Mouse (Mus musculus) hindbrain, embryonic 13.5 days (tissue): Measurements from ENCODE around the gene Skp2. TPM values are rescaled to one million over a fixed set of nuclear protein-coding genes. Genes with fewer than 3 reads are reported as not detected.

Source experiments
- ATAC-seq: fragments of 200-750 bp; cut with Nextera tagmentation; 2 replicates; pipeline ENCODE4 v1.8.0; 2017; ENCODE audit warnings: moderate TSS enrichment; ENCODE audit not compliant: low FRiP score
- H3K27ac ChIP-seq: fragments of 300-500 bp; sonication (generic); 2 replicates; pipeline ENCODE4 v1.5.1; 2015; ENCODE audit warnings: inconsistent platforms, mild to moderate bottlenecking, moderate library complexity
- H3K27me3 ChIP-seq: fragments of 300-500 bp; sonication (generic); 2 replicates; pipeline ENCODE4 v1.6.1; 2015; ENCODE audit warnings: mild to moderate bottlenecking, inconsistent platforms
- H3K36me3 ChIP-seq: fragments of 300-500 bp; sonication (generic); 2 replicates; pipeline ENCODE4 v1.6.1; 2015; ENCODE audit warnings: mild to moderate bottlenecking, inconsistent platforms
- H3K4me1 ChIP-seq: fragments of 300-500 bp; sonication (generic); replicated peaks from 2 replicates; pipeline ENCODE4 v1.6.1; 2015; ENCODE audit warnings: inconsistent platforms
- H3K4me2 ChIP-seq: fragments of 300-500 bp; sonication (generic); 2 replicates; pipeline ENCODE4 v1.6.1; 2015; ENCODE audit warnings: inconsistent platforms, mild to moderate bottlenecking, moderate library complexity
- H3K4me3 ChIP-seq: fragments of 300-500 bp; sonication (generic); 2 replicates; pipeline ENCODE4 v1.5.1; 2015; ENCODE audit warnings: mild to moderate bottlenecking, inconsistent platforms
- H3K9ac ChIP-seq: fragments of 300-500 bp; sonication (generic); 2 replicates; pipeline ENCODE4 v1.6.1; 2015; ENCODE audit warnings: mild to moderate bottlenecking, inconsistent platforms
- H3K9me3 ChIP-seq: fragments of 300-500 bp; sonication (generic); 2 replicates; pipeline ENCODE4 v1.6.1; 2016; ENCODE audit warnings: inconsistent platforms
- WGBS: fragments of 180-500 bp; shearing (Covaris S2); methylation state at CpG from one replicate; pipeline ENCODE4 v1.1.7; 2015; 5-methylcytosine and 5-hydroxymethylcytosine counted together
- polyA plus RNA-seq: library from polyadenylated mRNA; unstranded; fragments of >200 nt; fragmentation: Nextera tagmentation; extraction: Ambion mirVana; gene quantifications from 2 replicates; pipeline ENCODE4 v1.2.1, GENCODE M21; 2015

Gene Skp2
- polyA plus RNA-seq, 1 experiment from 2014 or later, result 26.0 TPM

GRCm38 (mm10) chr15:9086813-9087212, 68.4 kb downstream of the Skp2 start:
- Histone ChIP-seq H3K27me3 (no peaks in the 10 kb centered on the region), H3K4me3 (no peak overlapping the region), H3K9ac (no peak overlapping the region), H3K9me3 (no peaks in the 10 kb centered on the region), H3K36me3 (peaks cover 14% of the 10 kb centered on the region), H3K4me1 (peaks cover 9% of the 10 kb centered on the region; the same call in 1 of the 2 replicates), H3K27ac (no peak overlapping the region), H3K4me2 (no peak overlapping the region)
- peak; percentile 63; the same call in 1 of the 2 replicates for ATAC-seq
- WGBS, result 49% methylated on average over 11 of the region's 11 CpGs

DNA sequence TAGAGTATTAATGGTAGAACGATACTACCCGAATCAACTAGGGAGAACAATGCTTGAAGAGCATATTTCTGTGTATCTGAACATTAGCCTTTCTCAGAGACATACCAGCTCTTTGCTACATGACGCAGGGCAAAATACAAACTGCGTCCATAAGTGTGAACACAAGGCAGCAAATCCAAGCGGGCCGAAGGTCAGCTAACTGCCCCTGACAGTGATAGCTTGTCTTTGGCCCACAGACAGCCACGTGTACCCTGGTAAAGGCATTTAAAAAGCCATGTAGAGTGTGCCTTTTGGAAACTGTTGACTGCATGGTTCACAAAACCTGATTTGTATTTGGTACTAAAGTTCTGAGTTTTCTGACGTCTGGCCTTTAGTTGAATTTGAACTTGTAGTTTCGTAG, 72.5 kb downstream of the Skp2 start:
- peaks cover 15% of the 10 kb centered on the region for H3K4me1 ChIP-seq
- H3K27me3 ChIP-seq, result no peaks in the 10 kb centered on the region
- no peak overlapping the region for H3K9ac ChIP-seq
- no peak overlapping the region for H3K4me2 ChIP-seq
- peaks cover 7% of the 10 kb centered on the region for H3K36me3 ChIP-seq
- H3K4me3 ChIP-seq, result no peak overlapping the region
- ATAC-seq, result no peak
- no peaks in the 10 kb centered on the region for H3K9me3 ChIP-seq
- 92% methylated on average over 9 of the region's 9 CpGs for WGBS
- H3K27ac ChIP-seq, result no peak overlapping the region

DNA sequence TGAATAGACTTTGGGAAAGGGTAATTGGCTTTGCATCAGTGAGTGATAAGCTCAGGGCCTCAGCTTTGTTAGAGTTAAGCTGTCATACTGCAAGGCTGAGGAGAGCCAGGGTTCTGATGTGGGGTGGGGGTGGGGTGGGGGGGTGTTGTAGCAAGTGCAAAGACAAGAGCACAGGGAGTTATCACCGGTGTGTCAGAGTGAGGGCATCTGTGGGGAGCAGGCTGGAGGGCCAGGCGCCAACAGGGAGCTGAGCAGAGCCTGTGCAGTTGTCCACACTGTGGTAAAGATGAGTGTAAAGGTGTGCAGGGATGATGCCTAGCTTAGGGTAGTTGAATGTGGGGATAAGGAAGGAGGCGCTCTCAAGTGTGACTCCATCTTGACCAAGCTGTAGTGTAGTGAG, 73.9 kb downstream of the Skp2 start:
- H3K9me3 ChIP-seq, result no peaks in the 10 kb centered on the region
- no peak overlapping the region for H3K4me2 ChIP-seq
- H3K27me3 ChIP-seq, result no peaks in the 10 kb centered on the region
- ATAC-seq, result no peak
- no peak overlapping the region for H3K4me3 ChIP-seq
- H3K9ac ChIP-seq, result no peak overlapping the region
- 90% methylated on average over 3 of the region's 3 CpGs for WGBS
- H3K4me1 ChIP-seq, result peaks cover 6% of the 10 kb centered on the region
- no peak overlapping the region for H3K27ac ChIP-seq
- H3K36me3 ChIP-seq, result peaks cover 4% of the 10 kb centered on the region; the same call in 1 of the 2 replicates

GRCm38 (mm10) chr15:9080206-9080605, 75.0 kb downstream of the Skp2 start:
- H3K4me2 ChIP-seq, result no peak overlapping the region
- no peak overlapping the region for H3K27ac ChIP-seq
- no peaks in the 10 kb centered on the region for H3K27me3 ChIP-seq
- no peaks in the 10 kb centered on the region for H3K9me3 ChIP-seq
- H3K36me3 ChIP-seq, result no peaks in the 10 kb centered on the region
- 79% methylated on average over 4 of the region's 4 CpGs for WGBS
- ATAC-seq, result no peak
- H3K9ac ChIP-seq, result no peak overlapping the region
- H3K4me3 ChIP-seq, result no peak overlapping the region
- peaks cover 11% of the 10 kb centered on the region for H3K4me1 ChIP-seq

GRCm38 (mm10) chr15:9079626-9080025, 75.6 kb downstream of the Skp2 start:
- Histone ChIP-seq H3K4me2 (no peak overlapping the region), H3K27ac (no peak overlapping the region), H3K36me3 (no peaks in the 10 kb centered on the region), H3K27me3 (no peaks in the 10 kb centered on the region), H3K9me3 (no peaks in the 10 kb centered on the region), H3K4me1 (peaks cover 17% of the 10 kb centered on the region), H3K4me3 (no peak overlapping the region), H3K9ac (no peak overlapping the region)
- ATAC-seq, result no peak
- 72% methylated on average over 5 of the region's 5 CpGs for WGBS

DNA sequence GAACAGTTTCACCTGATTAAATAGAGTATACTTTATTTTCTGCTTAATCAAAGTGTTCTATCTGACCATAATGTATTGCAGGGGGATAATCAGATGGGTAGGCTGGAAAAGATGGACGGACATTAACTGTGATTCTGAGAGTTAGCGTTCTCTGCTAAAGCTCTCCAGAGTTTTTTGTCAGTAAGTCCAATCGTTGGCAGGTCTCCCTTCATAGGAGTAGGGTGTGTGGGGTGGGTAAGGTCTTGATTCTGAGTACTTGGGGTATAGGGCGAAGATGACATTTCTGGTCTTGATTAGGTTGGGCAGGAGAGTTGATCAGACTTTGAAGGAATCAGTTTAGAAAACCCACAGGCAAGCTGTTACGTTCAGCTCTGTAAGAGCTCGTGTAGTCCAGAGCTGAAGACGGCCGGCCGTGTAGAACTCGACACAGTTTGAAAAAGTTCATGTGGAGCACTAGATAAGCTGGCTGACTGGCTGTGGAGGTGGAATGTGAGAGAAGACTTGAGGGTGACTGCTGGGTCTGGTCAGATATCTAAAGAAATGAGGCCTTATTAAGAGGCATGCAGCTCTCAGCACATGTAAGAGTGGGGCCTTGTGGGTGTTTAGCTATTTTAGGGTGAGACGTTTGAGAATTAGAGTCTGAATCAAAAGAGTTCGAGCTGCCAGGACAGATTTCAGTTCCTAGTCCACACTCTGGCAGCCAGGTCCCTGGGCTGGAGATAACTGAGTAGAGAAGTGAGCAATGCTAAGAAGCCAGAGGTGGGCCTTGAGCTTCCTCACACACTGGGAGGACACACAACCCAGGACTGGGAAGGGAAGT, 76.5 kb downstream of the Skp2 start:
- Histone ChIP-seq H3K4me2 (no peak overlapping the region), H3K36me3 (no peaks in the 10 kb centered on the region), H3K9me3 (no peaks in the 10 kb centered on the region), H3K27me3 (no peaks in the 10 kb centered on the region), H3K9ac (no peak overlapping the region), H3K4me3 (no peak overlapping the region), H3K4me1 (peaks cover 24% of the 10 kb centered on the region), H3K27ac (no peak overlapping the region)
- 87% methylated on average over 12 of the region's 12 CpGs for WGBS
- no peak for ATAC-seq

- Histone ChIP-seq H3K36me3 (no peaks in the 10 kb centered on the region), H3K9me3 (no peaks in the 10 kb centered on the region), H3K4me1 (peaks cover 39% of the 10 kb centered on the region), H3K4me3 (no peak overlapping the region), H3K9ac (peak overlapping the region; percentile 13; the same call in 1 of the 2 replicates), H3K27me3 (no peaks in the 10 kb centered on the region), H3K27ac (no peak overlapping the region), H3K4me2 (no peak overlapping the region)
- ATAC-seq, result no peak
- 75% methylated on average over 14 of the region's 14 CpGs for WGBS
These were observed 79.5 kb downstream of the Skp2 start for GRCm38 (mm10) chr15:9075608-9076200.

DNA sequence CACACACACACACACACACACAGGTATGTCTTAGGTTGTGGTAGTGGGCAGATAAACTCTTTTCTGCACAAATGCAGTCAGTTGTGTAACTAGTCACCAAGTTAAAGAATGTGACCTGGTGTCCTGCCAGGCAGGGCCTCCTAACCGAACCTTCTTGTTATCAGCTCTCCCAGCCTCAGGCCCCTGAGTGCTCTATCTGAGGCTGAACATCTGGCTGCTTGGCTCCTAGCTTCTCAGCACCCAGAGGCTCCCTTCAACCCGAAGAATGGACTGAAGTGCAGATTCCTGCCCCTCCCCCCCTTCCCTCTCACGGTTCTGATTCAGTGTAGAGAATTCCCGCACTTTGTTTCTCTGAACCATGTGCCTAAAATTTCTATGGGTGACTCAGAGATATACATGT, 80.6 kb downstream of the Skp2 start:
- Histone ChIP-seq H3K9me3 (no peaks in the 10 kb centered on the region), H3K4me1 (peaks cover 44% of the 10 kb centered on the region), H3K36me3 (no peaks in the 10 kb centered on the region), H3K4me2 (no peak overlapping the region), H3K4me3 (no peak overlapping the region), H3K27me3 (no peaks in the 10 kb centered on the region), H3K27ac (no peak overlapping the region), H3K9ac (no peak overlapping the region)
- ATAC-seq, result no peak
- 23% methylated on average over 4 of the region's 4 CpGs for WGBS

DNA sequence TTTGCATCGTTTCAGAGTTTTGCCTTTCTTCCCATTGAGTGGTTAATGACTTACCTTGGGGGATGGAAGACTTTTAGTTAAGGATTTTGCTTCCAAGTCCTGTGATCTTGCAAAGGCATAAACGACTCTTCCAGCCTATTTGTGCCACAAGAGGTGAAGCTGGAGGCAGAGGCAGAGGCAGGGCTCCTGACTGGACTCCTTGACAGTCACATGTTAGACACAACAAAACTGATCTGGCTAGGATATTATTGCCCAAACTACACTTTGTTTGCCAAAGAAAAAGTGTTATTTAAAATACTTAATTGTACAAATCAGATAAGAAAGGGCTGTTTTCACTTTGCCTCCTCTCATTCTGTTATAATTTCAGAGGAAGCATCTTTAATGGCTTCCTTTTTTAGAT, 81.1 kb downstream of the Skp2 start:
- no peak for ATAC-seq
- WGBS, result 33% methylated on average over 2 of the region's 2 CpGs
- no peaks in the 10 kb centered on the region for H3K9me3 ChIP-seq

DNA sequence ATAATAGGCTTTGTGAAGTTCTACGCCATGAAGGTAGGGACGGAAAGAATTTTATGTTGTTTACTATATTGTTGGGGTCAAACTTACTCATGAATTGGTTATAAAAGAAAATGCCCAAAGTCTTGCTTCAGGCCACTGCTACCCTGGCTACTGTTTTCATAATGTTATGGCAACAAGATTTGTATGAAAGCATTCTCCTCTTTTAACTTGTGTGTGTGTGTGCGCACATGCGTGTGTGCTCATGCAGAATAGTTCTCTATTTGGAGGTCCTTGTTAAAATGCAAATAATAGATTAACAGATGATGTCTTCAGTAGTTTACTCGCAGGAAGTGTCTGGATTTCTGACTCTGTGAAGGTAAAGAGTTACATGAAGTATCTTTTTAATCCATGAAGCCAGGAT, 81.5 kb downstream of the Skp2 start:
- Histone ChIP-seq H3K27ac (no peak overlapping the region), H3K9ac (0 out of 2 replicates have a peak overlapping the region, but pooled peaks have one; percentile 13), H3K27me3 (no peaks in the 10 kb centered on the region), H3K4me3 (peak overlapping the region; percentile 90), H3K36me3 (no peaks in the 10 kb centered on the region), H3K4me2 (peak overlapping the region; percentile 60), H3K4me1 (peaks cover 38% of the 10 kb centered on the region), H3K9me3 (no peaks in the 10 kb centered on the region)
- WGBS, result 83% methylated on average over 5 of the region's 5 CpGs
- ATAC-seq, result no peak

More for the DNA sequence above, 81.1 kb downstream of the Skp2 start:
- Histone ChIP-seq H3K27ac (no peak overlapping the region), H3K27me3 (no peaks in the 10 kb centered on the region), H3K4me2 (no peak overlapping the region), H3K4me1 (peaks cover 42% of the 10 kb centered on the region), H3K9ac (no peak overlapping the region), H3K4me3 (no peak overlapping the region), H3K36me3 (no peaks in the 10 kb centered on the region)

- Histone ChIP-seq H3K9ac (0 out of 2 replicates have a peak overlapping the region, but pooled peaks have one; percentile 91), H3K4me1 (peaks cover 38% of the 10 kb centered on the region), H3K27me3 (no peaks in the 10 kb centered on the region), H3K4me2 (peak overlapping the region; percentile 60), H3K27ac (no peak overlapping the region), H3K36me3 (no peaks in the 10 kb centered on the region), H3K9me3 (no peaks in the 10 kb centered on the region), H3K4me3 (peak overlapping the region; percentile 90)
- ATAC-seq, result no peak
- 58% methylated on average over 12 of the region's 12 CpGs for WGBS
These were observed 82.1 kb downstream of the Skp2 start for GRCm38 (mm10) chr15:9073067-9073608.

DNA sequence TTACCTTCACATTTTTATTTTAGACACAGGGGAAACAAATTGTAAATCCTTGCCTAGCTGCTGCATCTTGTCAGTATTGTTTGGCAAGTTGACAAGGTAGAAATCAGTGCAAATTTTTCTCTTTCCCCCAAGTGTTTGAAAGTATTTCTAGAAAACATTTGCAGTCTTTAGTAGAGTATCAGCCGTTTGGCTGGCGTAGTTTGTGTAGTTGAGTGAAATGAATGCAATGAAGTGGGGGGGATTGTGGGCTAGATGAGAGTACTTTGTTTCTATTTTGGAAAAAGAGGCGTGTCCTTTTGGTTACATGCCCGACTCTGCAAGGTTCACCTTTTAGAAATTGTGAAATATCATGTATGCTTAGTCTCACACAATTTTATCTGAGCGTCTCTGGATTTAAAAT, 82.6 kb downstream of the Skp2 start:
- no peak for ATAC-seq
- WGBS, result 29% methylated on average over 5 of the region's 5 CpGs
- Histone ChIP-seq H3K4me2 (peak overlapping the region; percentile 60), H3K27ac (no peak overlapping the region), H3K9ac (peak overlapping the region; percentile 91; the same call in 1 of the 2 replicates), H3K36me3 (no peaks in the 10 kb centered on the region), H3K4me3 (peak overlapping the region; percentile 90), H3K9me3 (no peaks in the 10 kb centered on the region), H3K4me1 (peaks cover 38% of the 10 kb centered on the region), H3K27me3 (no peaks in the 10 kb centered on the region)
